Mouse (Mus musculus): Measurements from ENCODE around the gene Mast4.

- TF ChIP-seq CTCF (IDR thresholded peaks at IDR 0.05; ENCODE audit: low read depth) (no peak), EP300 (IDR thresholded peaks at IDR 0.05; ENCODE audit: low read depth) (no peak)
Observed at GRCm38 (mm10) chr13:102991196-102991595, 343.1 kb downstream of the Mast4 start.

Measured in liver, embryonic 14.5 days (tissue).